Mouse (Mus musculus) spleen, adult 2 months (tissue): ENCODE results near the gene Pde2a.

Experiments used
- CTCF ChIP-seq: fragments of 200-500 bp; IDR thresholded peaks from 2 replicates; pipeline ENCODE4 v1.5.1; 2011; ENCODE audit warnings: mild to moderate bottlenecking, inconsistent platforms; ENCODE audit not compliant: insufficient read depth, insufficient read length, insufficient replicate concordance; ENCODE audit errors: extremely low read depth
- POLR2A ChIP-seq: fragments of 200-500 bp; IDR thresholded peaks from 2 replicates; pipeline ENCODE4 v1.6.1; 2011; ENCODE audit warnings: low read depth, low read length, inconsistent platforms

DNA sequence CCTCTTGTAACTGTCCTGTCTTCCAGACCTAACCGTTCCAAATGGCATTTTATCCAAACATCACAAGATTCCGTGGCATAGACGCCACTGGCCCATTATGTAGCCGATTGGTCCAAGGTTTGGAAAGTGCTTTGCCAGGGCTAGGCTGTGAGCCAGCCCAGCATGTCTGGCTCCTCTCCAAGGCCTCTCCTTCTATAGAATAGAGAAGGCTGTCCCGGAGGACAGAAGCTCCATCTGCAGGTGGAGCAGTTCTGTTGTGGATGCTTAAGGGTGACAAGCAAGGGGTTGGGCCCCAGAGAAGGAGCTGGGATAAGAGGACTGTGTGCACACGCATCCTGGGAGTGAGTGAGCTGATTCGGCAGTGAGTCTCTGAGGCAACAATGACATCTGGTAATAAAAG lies 92.2 kb downstream of the Pde2a start:
- TF ChIP-seq CTCF (no peak), POLR2A (no peak)
